Mouse (Mus musculus): Measurements from ENCODE around the gene Cdh1.

DNA sequence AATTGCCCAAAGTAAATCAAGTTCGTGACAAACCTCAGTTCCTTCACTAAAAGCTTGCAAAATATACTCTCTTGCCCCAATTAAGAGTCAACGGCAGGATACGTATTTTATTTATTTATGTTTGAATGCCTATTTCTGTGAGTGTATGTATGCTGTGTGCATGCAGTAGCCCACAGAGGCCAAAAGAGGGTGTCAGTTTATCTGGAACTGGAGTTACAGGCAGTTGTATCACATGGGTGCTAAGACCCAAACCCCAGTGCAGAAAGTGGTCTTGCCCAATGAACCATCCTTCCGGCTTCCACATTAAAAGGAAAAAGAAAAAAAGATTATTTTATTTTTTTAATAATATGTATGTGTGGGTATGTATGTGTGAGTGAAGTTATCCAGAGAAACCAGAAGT, 81.2 kb downstream of the Cdh1 start:
- no peak for TF ChIP-seq POLR2A (IDR thresholded peaks at IDR 0.05; ENCODE audit: insufficient read depth, low read depth, low read length)
- TF ChIP-seq CTCF (IDR thresholded peaks at IDR 0.05; ENCODE audit: insufficient read depth, low read depth, low read length) = no peak
